Mouse (Mus musculus): ENCODE measurements at regions not wholly inside any gene's neighbourhood (a gene's known extent, or its start where the extent isn't known, plus 50 kb on each side); places are given as distances from the start of the nearest gene placed in this dataset.

GRCm38 (mm10) chr13:98576061-98576460, 61.1 kb downstream of the Tmem174 start:
- no peak for TF ChIP-seq CTCF (IDR thresholded peaks at IDR 0.05; ENCODE audit: low read depth, low read length)
- TF ChIP-seq POLR2A (IDR thresholded peaks at IDR 0.05; ENCODE audit: extremely low read depth, insufficient read depth, low read length), result no peak

All from liver, adult 2 months (tissue).